Mouse (Mus musculus) ES-E14 (cell line): ENCODE data around the gene Gdf2. TPM values are rescaled to one million over a fixed set of nuclear protein-coding genes. Genes with fewer than 3 reads are reported as not detected.

Experiments used
- DNase-seq: peaks from one replicate; pipeline ENCODE4 v3.0.0-alpha.2; 2013; ENCODE audit warnings: low read depth, low spot score
- H3K27ac ChIP-seq: 2 replicates; pipeline ENCODE4 v1.5.1; 2012; ENCODE audit warnings: low read depth, mild to moderate bottlenecking, low read length, moderate library complexity, mixed read lengths; ENCODE audit not compliant: poor library complexity, insufficient read depth, severe bottlenecking
- H3K36me3 ChIP-seq: 2 replicates; pipeline ENCODE4 v1.6.1; 2012; ENCODE audit warnings: mild to moderate bottlenecking, low read length, moderate library complexity, mixed read lengths; ENCODE audit not compliant: control insufficient read depth, poor library complexity, insufficient read depth, severe bottlenecking
- H3K4me1 ChIP-seq, 2 experiments: fragments of 150-350 bp in 1 of 2; sonication (generic) in 1 of 2; 2 replicates each; pipeline ENCODE4 v1.6.1; 2012; ENCODE audit warnings: low read length in 2 of 2, mild to moderate bottlenecking in 1 of 2, mixed read lengths in 1 of 2; ENCODE audit not compliant: control insufficient read depth in 2 of 2, insufficient read depth in 2 of 2, poor library complexity in 1 of 2
- H3K4me3 ChIP-seq, 2 experiments: fragments of 150-350 bp in 1 of 2; sonication (generic) in 1 of 2; 2 replicates each; pipeline ENCODE4 v1.5.1; 2012; ENCODE audit warnings: low read length in 2 of 2, low read depth in 1 of 2, mild to moderate bottlenecking in 1 of 2, mixed read lengths in 1 of 2; ENCODE audit not compliant: insufficient read depth in 1 of 2, poor library complexity in 1 of 2, severe bottlenecking in 1 of 2
- H3K9ac ChIP-seq: 2 replicates; pipeline ENCODE4 v1.6.1; 2012; ENCODE audit warnings: low read depth, mild to moderate bottlenecking, low read length, mixed read lengths; ENCODE audit not compliant: poor library complexity, insufficient read depth, severe bottlenecking
- H3K9me3 ChIP-seq: fragments of 150-350 bp; sonication (generic); 2 replicates; pipeline ENCODE4 v1.6.1; 2012; ENCODE audit warnings: low read depth, mild to moderate bottlenecking, low read length; ENCODE audit not compliant: control insufficient read depth, insufficient read depth
- CHD2 ChIP-seq: IDR thresholded peaks from 2 replicates; pipeline ENCODE4 v1.6.1; 2014; ENCODE audit warnings: mild to moderate bottlenecking, low read depth, low read length, inconsistent platforms
- HCFC1 ChIP-seq: IDR thresholded peaks from 2 replicates; pipeline ENCODE4 v1.6.1; 2012; ENCODE audit warnings: low read length, inconsistent platforms, borderline replicate concordance; ENCODE audit not compliant: insufficient read depth
- MAFK ChIP-seq: IDR thresholded peaks from 2 replicates; pipeline ENCODE4 v1.6.1; 2014; ENCODE audit warnings: mild to moderate bottlenecking, low read depth, low read length, inconsistent platforms; ENCODE audit not compliant: insufficient read depth
- ZC3H11A ChIP-seq: IDR thresholded peaks from 2 replicates; pipeline ENCODE4 v1.6.1; 2012; ENCODE audit warnings: low read depth, mild to moderate bottlenecking, inconsistent platforms, low read length, borderline replicate concordance
- ZNF384 ChIP-seq: IDR thresholded peaks from 2 replicates; pipeline ENCODE4 v1.6.1; 2012; ENCODE audit warnings: low read depth, low read length, inconsistent platforms
- in situ Hi-C, 2 experiments: fragments of 600-800 bp; cut with MboI; formaldehyde crosslinking; loops; one replicate each; pipeline ENCODE4 v1.15.1; 2025; ENCODE audit warnings: low sequenced_read_pairs in 2 of 2, inconsistent platforms in 1 of 2; ENCODE audit not compliant: unreplicated experiment in 2 of 2
- total RNA-seq: library from RNA; depleted of rRNA; stranded (reverse); fragments of 300-350 nt; gene quantifications from 2 replicates; pipeline ENCODE4 v1.2.3, GENCODE M21; 2012

The Gdf2 gene
- total RNA-seq, 1 experiment = not detected

DNA sequence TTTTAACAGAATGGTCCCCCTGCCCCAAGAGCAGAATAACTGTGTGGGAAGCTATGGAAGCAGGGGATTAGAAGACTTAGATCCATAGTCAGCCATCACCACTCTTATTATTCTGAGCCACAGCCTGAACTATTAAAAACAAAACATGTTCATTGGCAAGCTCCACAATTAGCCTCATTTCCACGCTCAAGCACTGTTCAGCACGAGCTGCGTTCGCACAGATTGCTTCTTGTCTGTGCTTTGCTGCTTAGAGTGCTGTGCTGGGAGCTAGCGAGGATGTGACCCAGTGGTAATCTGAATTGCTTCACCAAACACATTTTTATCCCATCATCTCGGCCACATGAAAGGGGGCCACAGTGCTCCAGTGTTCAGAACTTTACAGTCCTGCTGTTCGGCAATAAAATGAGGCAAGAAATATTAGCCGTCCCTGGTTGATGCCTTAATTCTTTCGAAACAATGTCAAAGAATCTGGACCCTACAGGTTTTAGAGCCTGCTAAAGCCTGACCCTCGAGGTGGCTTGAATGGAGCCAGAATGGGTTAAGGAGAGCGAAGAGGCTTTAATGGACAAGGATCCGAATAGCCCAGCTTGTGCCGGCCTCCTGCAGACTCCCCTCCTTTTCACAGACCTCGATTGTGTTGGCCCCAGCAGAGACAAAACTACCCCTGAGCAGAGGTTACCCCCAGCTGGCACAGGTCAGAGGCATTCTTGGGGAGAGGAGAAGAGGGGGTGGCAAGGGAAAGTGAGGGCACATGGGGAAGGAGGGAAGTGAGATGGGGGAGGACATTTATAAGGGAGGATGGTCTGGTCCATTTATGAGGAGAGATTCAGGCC is 19.9 kb upstream of the Gdf2 start:
- DNase-seq = no peak
- Histone ChIP-seq H3K9me3 (no peaks in the 10 kb centered on the region), H3K27ac (no peak overlapping the region), H3K9ac (no peak overlapping the region), H3K36me3 (no peaks in the 10 kb centered on the region), H3K4me1 (peaks cover 0 to 2% of the 10 kb centered on the region in 2 experiments; a peak in 1 of 4 replicates), H3K4me3 (no peak overlapping the region)
- in situ Hi-C loops = no loop called here
- TF ChIP-seq ZC3H11A (no peak), ZNF384 (no peak), HCFC1 (no peak), CHD2 (no peak), MAFK (no peak)

DNA sequence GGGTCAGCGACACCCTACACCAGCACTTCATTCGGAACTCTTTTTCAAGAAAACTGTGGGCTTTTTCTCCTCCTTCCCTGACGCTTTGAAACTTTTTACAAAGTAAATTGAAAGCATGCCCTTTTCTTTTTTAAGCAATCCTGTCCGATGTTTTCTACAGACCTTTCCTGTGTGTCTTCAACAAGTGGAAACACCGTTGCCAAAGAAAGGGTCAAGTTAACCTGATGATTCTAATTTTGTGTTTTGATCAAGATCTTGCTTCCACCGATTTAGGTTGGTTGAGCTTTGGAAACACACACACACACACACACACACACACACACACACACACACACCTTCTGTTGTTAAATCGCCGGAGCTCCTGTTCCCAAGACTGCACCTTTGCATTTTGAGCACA is 18.1 kb upstream of the Gdf2 start:
- in situ Hi-C loops = no loop called here
- DNase-seq = no peak
- Histone ChIP-seq H3K36me3 (no peaks in the 10 kb centered on the region), H3K4me1 (peaks cover 0 to 2% of the 10 kb centered on the region in 2 experiments; a peak in 1 of 4 replicates), H3K9ac (no peak overlapping the region), H3K4me3 (peak overlapping the region; percentile 63 to 66; a peak in 3 of 4 replicates), H3K27ac (no peak overlapping the region), H3K9me3 (no peaks in the 10 kb centered on the region)
- no peak for TF ChIP-seq CHD2
- TF ChIP-seq HCFC1 = no peak
- TF ChIP-seq ZC3H11A = no peak
- no peak for TF ChIP-seq ZNF384
- TF ChIP-seq MAFK = no peak

DNA sequence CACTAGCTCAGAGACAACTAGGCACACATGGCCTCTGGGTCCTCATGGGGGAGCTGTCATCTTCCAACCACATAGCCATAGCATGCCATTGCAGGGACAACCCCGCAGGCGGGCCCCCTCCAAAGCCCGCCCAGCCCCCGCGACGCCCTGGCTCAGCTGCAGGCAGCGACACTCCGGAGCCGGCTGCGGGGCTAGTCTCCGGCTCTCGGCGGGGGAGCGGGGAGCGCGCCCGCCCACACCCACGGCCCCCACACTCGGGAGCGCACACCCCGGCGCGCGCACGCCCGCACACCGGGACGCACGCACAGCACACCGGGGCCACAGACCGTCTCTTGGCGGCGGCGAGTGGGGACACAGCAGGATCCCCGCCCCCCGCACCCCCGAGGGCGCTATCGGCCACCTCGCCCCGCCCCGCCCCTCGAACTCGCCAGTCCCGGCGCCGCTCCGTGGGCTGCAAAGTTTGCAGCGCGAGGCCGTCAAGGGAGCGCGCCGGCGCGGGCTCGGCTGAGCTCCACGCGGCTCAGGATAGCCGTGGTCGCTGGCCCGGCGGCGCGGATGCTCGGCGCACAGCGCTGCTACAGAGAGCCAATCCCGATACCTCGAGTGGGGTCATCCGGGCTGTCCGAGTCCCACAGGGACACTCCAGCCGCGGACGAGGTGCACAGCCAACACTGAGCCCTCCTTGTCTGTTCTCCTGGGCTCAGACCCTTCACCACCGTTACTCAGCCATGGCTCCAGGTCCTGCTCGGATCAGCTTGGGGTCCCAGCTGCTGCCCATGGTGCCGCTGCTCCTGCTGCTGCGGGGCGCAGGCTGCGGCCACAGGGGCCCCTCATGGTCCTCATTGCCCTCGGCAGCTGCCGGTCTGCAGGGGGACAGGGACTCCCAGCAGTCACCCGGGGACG is 17.4 kb upstream of the Gdf2 start, which contains the start of gene Gdf10:
Gene Gdf10, plus strand, starts transcription at position 420 of the 903 bp plus-strand sequence.
- no peak within 1 kb of the TSS for H3K27ac ChIP-seq
- no peaks in the 10 kb centered on the region for H3K36me3 ChIP-seq
- DNase-seq = no peak
- no peak within 1 kb of the TSS for H3K9ac ChIP-seq
- in situ Hi-C loops = no loop called here
- no peaks in the 10 kb centered on the region for H3K9me3 ChIP-seq
- peak within 1 kb of the TSS; percentile 63 to 66 for H3K4me3 ChIP-seq
- TF ChIP-seq HCFC1 = no peak
- TF ChIP-seq CHD2 = no peak
- no peak for TF ChIP-seq ZC3H11A
- no peak for TF ChIP-seq ZNF384
- TF ChIP-seq MAFK = no peak
- H3K4me1 ChIP-seq = peaks cover 0 to 2% of the 10 kb centered on the region in 2 experiments; a peak in 1 of 4 replicates

DNA sequence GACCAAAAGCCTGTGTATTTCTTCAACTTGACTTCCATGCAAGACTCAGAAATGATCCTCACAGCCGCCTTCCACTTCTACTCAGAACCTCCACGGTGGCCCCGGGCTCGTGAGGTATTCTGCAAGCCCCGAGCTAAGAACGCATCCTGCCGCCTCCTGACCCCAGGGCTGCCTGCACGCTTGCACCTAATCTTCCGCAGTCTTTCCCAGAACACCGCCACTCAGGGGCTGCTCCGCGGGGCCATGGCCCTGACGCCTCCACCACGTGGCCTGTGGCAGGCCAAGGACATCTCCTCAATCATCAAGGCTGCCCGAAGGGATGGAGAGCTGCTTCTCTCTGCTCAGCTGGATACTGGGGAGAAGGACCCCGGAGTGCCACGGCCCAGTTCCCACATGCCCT is 9.0 kb upstream of the Gdf2 start:
- no peak overlapping the region for H3K27ac ChIP-seq
- H3K4me1 ChIP-seq = no peaks in the 10 kb centered on the region
- H3K9ac ChIP-seq = no peak overlapping the region
- no peaks in the 10 kb centered on the region for H3K36me3 ChIP-seq
- H3K4me3 ChIP-seq = no peak overlapping the region
- H3K9me3 ChIP-seq = no peaks in the 10 kb centered on the region
- TF ChIP-seq CHD2 (no peak), ZC3H11A (no peak), HCFC1 (no peak), ZNF384 (no peak), MAFK (no peak)
- DNase-seq = no peak
- in situ Hi-C loops = loop anchor here (10.0 to 25.0 kb wide), 2 partner anchors 245 to 257 kb away; no protein-coding TSS in a partner anchor
